Mouse (Mus musculus) embryonic facial prominence, embryonic 14.5 days (tissue): ENCODE measurements around the gene Rcn3. TPM values are rescaled to one million over a fixed set of nuclear protein-coding genes. Genes with fewer than 3 reads are reported as not detected.

Source experiments
- ATAC-seq: fragments of 200-750 bp; cut with Nextera tagmentation; 2 replicates; pipeline ENCODE4 v1.8.0; 2017; ENCODE audit warnings: low read depth, moderate number of reproducible peaks, moderate TSS enrichment
- DNase-seq: peaks from one replicate; pipeline ENCODE4 v3.0.0-alpha.2; 2015; ENCODE audit warnings: low spot score
- H3K27ac ChIP-seq: fragments of 300-500 bp; sonication (generic); replicated peaks from 2 replicates; pipeline ENCODE4 v1.5.1; 2014; ENCODE audit warnings: low read depth, mild to moderate bottlenecking, low read length, moderate library complexity
- H3K27me3 ChIP-seq: fragments of 300-500 bp; sonication (generic); replicated peaks from 2 replicates; pipeline ENCODE4 v1.6.1; 2014; ENCODE audit warnings: low read length; ENCODE audit not compliant: control insufficient read depth, insufficient read depth
- H3K36me3 ChIP-seq: fragments of 300-500 bp; sonication (generic); 2 replicates; pipeline ENCODE4 v1.6.1; 2014; ENCODE audit warnings: low read length, mixed read lengths; ENCODE audit not compliant: control insufficient read depth, insufficient read depth
- H3K4me1 ChIP-seq: fragments of 300-500 bp; sonication (generic); 2 replicates; pipeline ENCODE4 v1.6.1; 2014; ENCODE audit warnings: antibody characterized with exemption, low read length; ENCODE audit not compliant: control insufficient read depth, insufficient read depth
- H3K4me2 ChIP-seq: fragments of 300-500 bp; sonication (generic); 2 replicates; pipeline ENCODE4 v1.6.1; 2014; ENCODE audit warnings: low read depth, mild to moderate bottlenecking, low read length, moderate library complexity, mixed read lengths
- H3K4me3 ChIP-seq: fragments of 300-500 bp; sonication (generic); 2 replicates; pipeline ENCODE4 v1.5.1; 2014; ENCODE audit warnings: low read depth, mild to moderate bottlenecking, low read length
- H3K9ac ChIP-seq: fragments of 300-500 bp; sonication (generic); 2 replicates; pipeline ENCODE4 v1.6.1; 2014; ENCODE audit warnings: low read depth, mild to moderate bottlenecking, low read length, moderate library complexity, mixed read lengths
- H3K9me3 ChIP-seq: fragments of 300-500 bp; sonication (generic); 2 replicates; pipeline ENCODE4 v1.6.1; 2016; ENCODE audit warnings: low read length; ENCODE audit not compliant: control insufficient read depth
- WGBS: fragments of 180-500 bp; shearing (Covaris S2); extraction: QIAGEN DNeasy Blood & Tissue Kit; methylation state at CpG from one replicate; pipeline ENCODE4 v1.1.7; 2014; 5-methylcytosine and 5-hydroxymethylcytosine counted together
- polyA plus RNA-seq: library from polyadenylated mRNA; unstranded; fragments of >200 nt; fragmentation: Nextera tagmentation; extraction: Ambion mirVana; gene quantifications from 2 replicates; pipeline ENCODE4 v1.2.1, GENCODE M21; 2014

The Rcn3 gene
- polyA plus RNA-seq, 1 experiment from 2014 or later = 592 TPM

DNA sequence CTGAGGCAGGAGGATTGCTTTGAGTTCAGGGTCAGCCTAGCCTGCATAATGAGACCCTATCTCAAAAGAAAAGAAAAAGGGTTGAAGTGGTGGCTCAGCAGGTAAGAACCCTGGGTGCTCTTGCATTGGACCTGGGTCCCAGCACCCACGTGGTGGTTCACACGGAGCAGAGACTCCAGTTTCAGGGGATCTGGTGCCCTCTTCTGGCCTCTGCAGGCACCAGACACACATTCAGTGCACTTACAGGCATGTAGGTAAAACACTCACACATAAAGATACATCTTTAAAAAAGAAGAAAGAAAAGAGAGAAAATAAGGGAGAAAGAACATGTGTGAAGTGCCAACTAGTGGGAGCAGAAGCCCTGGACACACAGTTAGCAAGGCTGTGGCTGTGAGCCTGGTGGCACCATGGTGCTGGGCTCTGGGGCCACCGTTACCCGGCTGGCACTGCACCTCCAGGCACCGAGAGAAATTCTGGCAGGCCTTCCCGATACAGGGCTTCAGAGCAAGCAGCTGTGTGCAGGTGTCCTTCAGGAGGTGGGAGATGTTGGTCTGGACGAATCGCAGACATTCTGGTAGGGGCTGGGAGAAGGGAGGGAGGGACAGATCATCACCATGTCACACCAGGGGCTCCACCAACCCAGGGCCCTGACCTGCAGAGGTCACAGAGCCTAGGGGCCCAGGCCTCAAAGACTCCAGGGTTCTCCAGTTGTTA lies 41.6 kb upstream of the Rcn3 start:
- no peaks in the 10 kb centered on the region for H3K27me3 ChIP-seq
- H3K4me1 ChIP-seq = peaks cover 9% of the 10 kb centered on the region; the same call in 1 of the 2 replicates
- DNase-seq (no peak), ATAC-seq (no peak)
- H3K4me2 ChIP-seq = no peak overlapping the region
- no peak overlapping the region for H3K27ac ChIP-seq
- WGBS = 73% methylated on average over 8 of the region's 8 CpGs
- no peaks in the 10 kb centered on the region for H3K9me3 ChIP-seq
- no peak overlapping the region for H3K9ac ChIP-seq
- no peak overlapping the region for H3K4me3 ChIP-seq
- H3K36me3 ChIP-seq = no peaks in the 10 kb centered on the region

DNA sequence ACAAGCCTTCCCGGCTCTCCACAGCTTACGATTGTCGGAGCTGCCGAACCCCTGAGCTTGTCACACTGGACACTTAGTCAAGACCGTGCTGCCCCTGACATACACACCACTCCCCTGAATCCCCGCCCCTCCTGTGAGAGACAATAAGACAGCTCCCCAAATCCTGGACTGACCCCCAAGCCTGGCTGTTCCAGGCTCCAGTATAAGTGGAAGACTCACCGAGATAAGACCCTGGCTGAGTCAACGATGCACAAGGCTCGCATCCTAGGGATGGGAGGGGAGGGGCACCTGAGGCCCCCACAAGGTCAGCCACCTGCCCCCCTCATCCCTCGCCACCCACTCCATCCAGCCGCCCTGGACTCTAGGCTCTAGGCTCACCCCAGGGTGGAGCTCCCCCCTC lies 39.8 kb upstream of the Rcn3 start:
- H3K4me2 ChIP-seq = no peak overlapping the region
- 77% methylated on average over 9 of the region's 11 CpGs for WGBS
- no peak overlapping the region for H3K9ac ChIP-seq
- H3K4me1 ChIP-seq = peaks cover 14% of the 10 kb centered on the region
- ATAC-seq (no peak), DNase-seq (no peak)
- no peak overlapping the region for H3K4me3 ChIP-seq
- H3K36me3 ChIP-seq = peaks cover 8% of the 10 kb centered on the region
- no peaks in the 10 kb centered on the region for H3K9me3 ChIP-seq
- H3K27me3 ChIP-seq = no peaks in the 10 kb centered on the region
- no peak overlapping the region for H3K27ac ChIP-seq

DNA sequence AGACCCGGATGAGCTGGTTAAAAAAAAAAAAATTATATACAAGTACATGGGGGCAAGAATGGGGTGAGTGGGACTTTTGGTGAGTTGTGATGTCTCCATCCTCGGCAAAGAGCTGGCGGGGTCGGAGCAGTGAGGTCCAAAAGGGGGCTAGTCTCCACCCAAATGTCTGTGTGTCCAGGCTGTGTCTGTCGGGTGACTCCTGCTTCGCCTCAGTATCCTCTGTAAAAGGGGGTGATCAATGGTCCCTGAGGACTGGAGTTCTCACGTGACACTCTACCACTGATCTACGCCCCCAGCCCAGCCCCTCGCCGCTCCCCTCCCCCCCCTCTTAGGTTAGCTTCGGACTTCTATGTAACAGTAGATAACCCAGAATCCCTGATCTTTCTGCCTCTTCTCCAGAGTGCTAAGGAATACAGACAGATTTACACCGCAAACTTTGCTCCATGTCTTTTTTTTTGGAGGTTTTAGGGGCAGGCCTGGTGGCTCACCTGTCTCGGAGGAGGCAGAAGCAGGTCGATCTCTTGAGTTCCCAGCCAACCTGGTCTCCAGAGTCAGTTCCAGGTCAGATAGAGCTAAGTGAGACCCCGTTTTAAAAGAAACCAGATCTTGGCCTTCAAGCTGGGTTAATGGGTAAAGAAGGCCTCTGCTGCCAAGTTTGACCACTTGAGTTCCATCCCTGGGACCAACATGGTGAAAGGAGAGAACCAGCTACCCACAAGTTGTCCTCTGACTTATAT lies 37.9 kb upstream of the Rcn3 start:
- H3K9ac ChIP-seq = peak overlapping the region; percentile 68
- peaks cover 27% of the 10 kb centered on the region for H3K36me3 ChIP-seq
- DNase-seq (no peak), ATAC-seq (no peak)
- peak overlapping the region; percentile 89 for H3K27ac ChIP-seq
- H3K4me2 ChIP-seq = peak overlapping the region; percentile 61
- no peaks in the 10 kb centered on the region for H3K9me3 ChIP-seq
- H3K4me3 ChIP-seq = peak overlapping the region; percentile 48
- WGBS = 54% methylated on average over 15 of the region's 15 CpGs
- H3K27me3 ChIP-seq = no peaks in the 10 kb centered on the region
- H3K4me1 ChIP-seq = peaks cover 14% of the 10 kb centered on the region

DNA sequence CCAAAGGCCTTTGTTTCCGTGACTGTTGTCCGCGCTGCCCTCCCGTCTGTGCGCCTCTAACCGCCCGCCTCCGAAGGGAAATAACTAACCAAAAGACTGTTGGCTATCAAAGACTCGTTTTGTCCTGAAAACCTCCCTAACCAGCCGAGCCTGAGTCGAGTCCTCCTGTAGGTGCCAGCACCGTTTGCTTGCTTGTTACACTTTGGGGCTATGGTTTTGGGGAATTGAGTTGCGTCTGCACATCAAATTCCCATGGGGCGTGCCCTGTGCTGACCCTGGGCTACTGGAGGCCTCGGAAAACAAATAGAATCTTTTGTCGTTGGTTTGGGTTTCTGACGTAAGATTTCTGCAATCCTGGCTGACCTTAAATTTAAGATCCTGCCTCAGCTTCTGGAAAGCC lies 37.3 kb upstream of the Rcn3 start:
- 2% methylated on average over 15 of the region's 17 CpGs for WGBS

DNA sequence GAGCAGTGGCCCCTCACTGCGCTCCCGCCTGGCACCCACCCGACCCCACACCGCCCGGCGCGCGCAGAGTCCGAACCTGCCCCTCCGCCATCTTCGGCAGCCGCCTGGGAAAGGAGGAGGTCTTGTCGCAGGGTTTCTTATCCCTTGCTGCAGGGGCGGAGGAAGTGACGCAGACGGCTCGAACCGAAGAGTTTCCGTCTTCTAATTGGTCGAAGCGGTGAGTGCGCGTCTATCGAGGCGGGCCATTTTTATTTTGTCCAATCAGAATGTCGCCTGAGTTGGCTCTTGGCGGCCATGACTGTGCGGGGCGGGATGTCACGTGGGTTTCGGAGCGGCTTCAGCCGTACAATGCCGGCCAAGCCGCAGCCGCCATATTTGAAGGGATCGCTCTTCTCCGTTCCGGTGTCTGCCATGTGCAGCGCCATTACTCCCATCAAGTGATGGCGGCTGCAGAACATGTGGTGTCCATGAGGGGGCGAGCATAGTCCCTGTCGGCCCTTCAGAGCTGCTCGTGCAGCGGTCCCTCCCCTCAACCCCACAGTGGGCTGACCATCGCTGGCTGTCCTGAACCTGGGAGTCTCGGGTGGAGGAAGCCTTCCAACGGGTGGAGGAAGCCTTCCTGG lies 36.7 kb upstream of the Rcn3 start, which contains the start of gene Rpl13a:
Gene Rpl13a, minus strand, starts transcription at position 138 of the 623 bp plus-strand sequence.
- Histone ChIP-seq H3K36me3 (peaks cover 31% of the 10 kb centered on the region), H3K4me3 (peak within 1 kb of the TSS; percentile 70), H3K27ac (peak within 1 kb of the TSS; percentile 92), H3K4me1 (peaks cover 18% of the 10 kb centered on the region), H3K4me2 (peak within 1 kb of the TSS; percentile 95), H3K27me3 (no peaks in the 10 kb centered on the region), H3K9ac (peak within 1 kb of the TSS; percentile 99), H3K9me3 (no peaks in the 10 kb centered on the region)
- WGBS = 1% methylated on average over 40 of the region's 48 CpGs
- DNase-seq (peak; percentile 100), ATAC-seq (peak; percentile 95)

More for the DNA sequence above, 37.3 kb upstream of the Rcn3 start:
- Histone ChIP-seq H3K36me3 (peaks cover 31% of the 10 kb centered on the region), H3K9me3 (no peaks in the 10 kb centered on the region), H3K4me1 (peaks cover 18% of the 10 kb centered on the region), H3K4me2 (peak overlapping the region; percentile 61), H3K4me3 (peak overlapping the region; percentile 48), H3K9ac (peak overlapping the region; percentile 68), H3K27ac (peak overlapping the region; percentile 89), H3K27me3 (no peaks in the 10 kb centered on the region)
- no peak; the same call in 1 of the 2 replicates for ATAC-seq
- DNase-seq = no peak

DNA sequence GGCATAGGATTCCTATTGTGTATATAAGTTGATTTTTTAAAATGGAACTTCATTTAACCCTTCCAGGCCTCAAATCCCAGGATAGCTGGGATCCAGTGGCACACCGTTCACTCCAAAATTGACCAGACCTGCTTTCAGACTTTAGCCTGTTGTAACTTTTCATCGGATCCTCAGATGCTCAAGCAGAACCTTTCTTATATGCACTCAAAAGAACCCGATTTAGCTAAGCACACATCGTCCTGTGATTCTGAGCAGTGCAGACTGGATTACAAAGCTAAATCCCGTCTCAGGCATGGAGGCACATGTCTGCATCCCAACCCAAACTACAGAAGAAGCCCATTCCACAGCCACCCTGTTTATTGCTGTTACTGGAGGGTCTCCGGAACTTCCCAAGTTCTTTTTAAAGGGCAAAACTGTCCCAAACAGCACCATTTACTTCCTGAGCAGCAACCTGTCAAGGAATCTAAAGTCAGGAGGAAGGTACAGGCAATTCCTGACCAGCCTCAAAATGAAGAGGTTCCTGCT lies 35.7 kb upstream of the Rcn3 start:
- Histone ChIP-seq H3K4me3 (peak overlapping the region; percentile 70), H3K27ac (peak overlapping the region; percentile 92), H3K9ac (peak overlapping the region; percentile 99), H3K4me2 (peak overlapping the region; percentile 95), H3K4me1 (peaks cover 23% of the 10 kb centered on the region), H3K9me3 (no peaks in the 10 kb centered on the region), H3K36me3 (peaks cover 36% of the 10 kb centered on the region), H3K27me3 (no peaks in the 10 kb centered on the region)
- DNase-seq (no peak), ATAC-seq (no peak)
- 2% methylated on average over 6 of the region's 6 CpGs for WGBS

DNA sequence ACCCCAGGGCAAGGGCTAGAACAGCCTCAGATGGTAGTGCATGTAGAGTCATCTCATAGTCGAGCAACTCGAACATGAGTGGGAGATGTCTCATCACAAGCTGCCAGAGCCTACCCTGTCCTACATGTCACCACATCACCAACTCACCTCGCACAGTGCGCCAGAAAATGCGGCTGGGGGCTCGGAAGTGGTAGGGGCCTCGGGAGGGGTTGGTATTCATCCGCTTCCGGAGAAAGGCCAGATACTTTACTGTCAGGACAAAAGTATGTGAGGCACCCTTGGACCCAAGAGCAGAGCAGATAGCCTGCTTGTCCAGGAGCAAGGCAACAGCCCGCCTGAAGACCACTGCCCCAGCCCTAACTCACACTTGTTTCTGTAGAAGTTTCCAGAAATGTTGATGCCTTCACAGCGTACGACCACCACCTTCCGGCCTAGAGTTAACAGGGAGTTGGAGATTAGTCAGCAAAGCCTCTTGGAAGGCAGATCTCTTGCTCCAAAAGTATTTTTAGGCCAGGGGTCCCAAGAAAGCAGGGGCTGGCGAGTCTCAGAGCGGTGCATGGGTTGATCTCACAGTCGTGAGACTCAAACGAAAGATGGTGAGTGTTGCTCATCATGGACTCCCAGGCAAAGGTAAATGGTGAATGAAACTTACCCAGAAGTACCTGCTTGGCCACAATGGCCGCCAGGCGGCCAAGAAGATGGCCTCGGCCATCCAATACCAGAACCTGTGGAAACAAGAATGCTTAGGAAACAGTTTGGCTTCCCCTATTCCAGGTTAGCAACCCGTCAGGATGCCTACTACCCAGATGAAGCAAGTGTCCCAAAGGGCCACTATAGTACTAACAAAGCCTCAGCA lies 35.1 kb upstream of the Rcn3 start:
- Histone ChIP-seq H3K9me3 (no peaks in the 10 kb centered on the region), H3K36me3 (peaks cover 43% of the 10 kb centered on the region), H3K4me1 (peaks cover 26% of the 10 kb centered on the region), H3K4me2 (peak overlapping the region; percentile 95), H3K4me3 (peak overlapping the region; percentile 70), H3K9ac (peak overlapping the region; percentile 99), H3K27me3 (no peaks in the 10 kb centered on the region), H3K27ac (peak overlapping the region; percentile 92)
- DNase-seq (no peak), ATAC-seq (no peak)
- 43% methylated on average over 21 of the region's 21 CpGs for WGBS
